ENCODE assay signal across 34 mouse cellular contexts in genomic region chr1:59615021-59615420, GRCm38 (mm10).
"Had no signal": no experiment of that assay in that cellular context is flagged by ENCODE, and none has a peak within 500 bp of the region (broad histone marks: within the 10 kb centered on the region; RNA-seq: fewer than 3 reads in every experiment).

No protein-coding gene starts in this region.

- H3K36me3 ChIP-seq: heart, embryonic 12.5 days; heart, embryonic 13.5 days; heart, embryonic 15.5 days; hindbrain, embryonic 10.5 days; hindbrain, embryonic 12.5 days; hindbrain, embryonic 13.5 days; hindbrain, embryonic 15.5 days; intestine, embryonic 15.5 days; kidney, embryonic 15.5 days had no signal

- H3K9me3 ChIP-seq: heart, embryonic 12.5 days; heart, embryonic 13.5 days; heart, embryonic 15.5 days; hindbrain, embryonic 10.5 days; hindbrain, embryonic 13.5 days; hindbrain, embryonic 15.5 days; intestine, embryonic 15.5 days; kidney, embryonic 15.5 days had no signal

- H3K4me1 ChIP-seq: heart, embryonic 12.5 days; heart, embryonic 15.5 days; hindbrain, embryonic 13.5 days; hindbrain, embryonic 15.5 days; intestine, embryonic 15.5 days had no signal

- H3K4me3 ChIP-seq: heart, embryonic 12.5 days; heart, embryonic 13.5 days; heart, embryonic 15.5 days; hindbrain, embryonic 10.5 days; hindbrain, embryonic 12.5 days; hindbrain, embryonic 13.5 days; hindbrain, embryonic 15.5 days; intestine, embryonic 15.5 days; kidney, embryonic 15.5 days; layer of hippocampus, adult 2 months; left cerebral cortex, adult 2 months had no signal

- H3K9ac ChIP-seq: heart, embryonic 12.5 days; heart, embryonic 13.5 days; heart, embryonic 15.5 days; hindbrain, embryonic 12.5 days; hindbrain, embryonic 13.5 days; hindbrain, embryonic 14.5 days; hindbrain, embryonic 15.5 days; intestine, embryonic 15.5 days; kidney, embryonic 15.5 days had no signal

- H3K27me3 ChIP-seq: hindbrain, embryonic 12.5 days; hindbrain, embryonic 13.5 days; hindbrain, embryonic 15.5 days; intestine, embryonic 15.5 days; kidney, embryonic 15.5 days had no signal

- DNase-seq: heart, postnatal 14 days; heart, postnatal 36 days; heart, postnatal 4 days; kidney, adult 11 months; kidney, adult 18-20 months; kidney, adult 2 months; kidney, adult 8-10 months; kidney, adult 9 months; kidney, postnatal 10 days; kidney, postnatal 14 days; kidney, postnatal 25 days; kidney, postnatal 36 days; kidney, postnatal 4 days; layer of hippocampus, adult 9-11 months; layer of hippocampus, postnatal 36 days had no signal

- ATAC-seq: hindbrain, embryonic 16.5 days; hindbrain, postnatal 0 days; inflammation-experienced regulatory T-cells, adult 6 months; intestine, embryonic 15.5 days; intestine, embryonic 16.5 days; intestine, postnatal 0 days had no signal

- H3K27ac ChIP-seq: heart, embryonic 13.5 days; heart, embryonic 15.5 days; hindbrain, embryonic 10.5 days; hindbrain, embryonic 12.5 days; hindbrain, embryonic 13.5 days; hindbrain, embryonic 14.5 days; hindbrain, embryonic 15.5 days; hindbrain, postnatal 0 days; intestine, embryonic 15.5 days; kidney, embryonic 15.5 days; kidney, postnatal 0 days; layer of hippocampus, adult 2 months; left cerebral cortex, adult 2 months had no signal

- H3K4me2 ChIP-seq: heart, embryonic 11.5 days; heart, embryonic 12.5 days; heart, embryonic 13.5 days; heart, embryonic 15.5 days; hindbrain, embryonic 12.5 days; hindbrain, embryonic 13.5 days; hindbrain, embryonic 14.5 days; hindbrain, embryonic 15.5 days; intestine, embryonic 15.5 days; kidney, embryonic 15.5 days had no signal
